Mouse (Mus musculus) forebrain, embryonic 11.5 days (tissue): Measurements from ENCODE around the gene Kdf1. TPM values are rescaled to one million over a fixed set of nuclear protein-coding genes. Genes with fewer than 3 reads are reported as not detected.
A peak's percentile ranks its signal among the peaks of the same experiment; 100 is the strongest.

Experiments used
- ATAC-seq: fragments of 200-750 bp; cut with Nextera tagmentation; replicated peaks from 2 replicates; pipeline ENCODE4 v1.8.0; 2017; ENCODE audit warnings: moderate TSS enrichment; ENCODE audit not compliant: low FRiP score
- DNase-seq: peaks from one replicate; pipeline ENCODE4 v3.0.0-alpha.2; 2017; ENCODE audit warnings: low spot score
- H3K27ac ChIP-seq: fragments of 300-500 bp; sonication (generic); 2 replicates; pipeline ENCODE4 v1.5.1; 2014; ENCODE audit warnings: low read depth, low read length
- H3K27me3 ChIP-seq: fragments of 300-500 bp; sonication (generic); 2 replicates; pipeline ENCODE4 v1.6.1; 2014; ENCODE audit warnings: mild to moderate bottlenecking, low read length, mixed read lengths; ENCODE audit not compliant: control insufficient read depth, insufficient read depth
- H3K36me3 ChIP-seq: fragments of 300-500 bp; sonication (generic); 2 replicates; pipeline ENCODE4 v1.6.1; 2014; ENCODE audit warnings: mild to moderate bottlenecking, low read length, moderate library complexity, mixed read lengths; ENCODE audit not compliant: control insufficient read depth, insufficient read depth
- H3K4me1 ChIP-seq: fragments of 300-500 bp; sonication (generic); replicated peaks from 2 replicates; pipeline ENCODE4 v1.6.1; 2014; ENCODE audit warnings: low read length, mixed read lengths; ENCODE audit not compliant: control insufficient read depth, insufficient read depth
- H3K4me2 ChIP-seq: fragments of 300-500 bp; sonication (generic); 2 replicates; pipeline ENCODE4 v1.6.1; 2014; ENCODE audit warnings: low read depth, mild to moderate bottlenecking, low read length, moderate library complexity, mixed read lengths; ENCODE audit not compliant: severe bottlenecking
- H3K4me3 ChIP-seq: fragments of 300-500 bp; sonication (generic); 2 replicates; pipeline ENCODE4 v1.5.1; 2014; ENCODE audit warnings: low read depth, low read length
- H3K9ac ChIP-seq: fragments of 300-500 bp; sonication (generic); 2 replicates; pipeline ENCODE4 v1.6.1; 2014; ENCODE audit warnings: low read length
- H3K9me3 ChIP-seq: fragments of 300-500 bp; sonication (generic); 2 replicates; pipeline ENCODE4 v1.6.1; 2016; ENCODE audit warnings: low read length, mixed read lengths; ENCODE audit not compliant: control insufficient read depth
- WGBS: fragments of 180-500 bp; shearing (Covaris S2); extraction: QIAGEN DNeasy Blood & Tissue Kit; methylation state at CpG from one replicate; pipeline ENCODE4 v1.1.7; 2014; 5-methylcytosine and 5-hydroxymethylcytosine counted together
- polyA plus RNA-seq: library from polyadenylated mRNA; unstranded; fragments of >200 nt; fragmentation: Nextera tagmentation; extraction: Ambion mirVana; gene quantifications from 2 replicates; pipeline ENCODE4 v1.2.1, GENCODE M21; 2014

The Kdf1 gene
- polyA plus RNA-seq, 1 experiment from 2014 or later = 1.1 TPM

DNA sequence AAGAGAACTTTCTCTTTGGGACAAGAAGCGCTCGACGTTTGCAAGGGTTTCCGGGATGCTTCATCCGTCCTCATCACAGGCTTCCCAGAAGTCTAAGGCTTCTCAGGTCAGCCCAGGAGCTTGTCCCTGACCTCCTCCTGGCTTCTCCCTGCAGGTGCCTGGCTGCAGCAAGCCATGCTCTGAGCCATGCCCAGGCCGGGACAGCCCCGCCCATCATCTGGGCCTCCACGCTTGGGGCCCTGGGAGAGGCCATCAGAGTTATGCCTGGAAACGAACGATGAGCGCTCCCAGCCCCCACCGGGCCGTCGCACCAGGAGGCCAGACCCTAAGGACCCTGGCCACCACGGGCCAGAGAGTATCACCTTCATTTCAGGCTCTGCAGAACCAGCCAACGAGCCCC is 9.0 kb downstream of the Kdf1 start:
- H3K27ac ChIP-seq = no peak overlapping the region
- peaks cover 10% of the 10 kb centered on the region; the same call in 1 of the 2 replicates for H3K36me3 ChIP-seq
- H3K9ac ChIP-seq = no peak overlapping the region
- DNase-seq = no peak
- H3K4me3 ChIP-seq = no peak overlapping the region
- WGBS = 78% methylated on average over 16 of the region's 16 CpGs
- H3K9me3 ChIP-seq = no peaks in the 10 kb centered on the region
- no peaks in the 10 kb centered on the region for H3K27me3 ChIP-seq
- no peak for ATAC-seq
- H3K4me2 ChIP-seq = no peak overlapping the region
- H3K4me1 ChIP-seq = no peaks in the 10 kb centered on the region

DNA sequence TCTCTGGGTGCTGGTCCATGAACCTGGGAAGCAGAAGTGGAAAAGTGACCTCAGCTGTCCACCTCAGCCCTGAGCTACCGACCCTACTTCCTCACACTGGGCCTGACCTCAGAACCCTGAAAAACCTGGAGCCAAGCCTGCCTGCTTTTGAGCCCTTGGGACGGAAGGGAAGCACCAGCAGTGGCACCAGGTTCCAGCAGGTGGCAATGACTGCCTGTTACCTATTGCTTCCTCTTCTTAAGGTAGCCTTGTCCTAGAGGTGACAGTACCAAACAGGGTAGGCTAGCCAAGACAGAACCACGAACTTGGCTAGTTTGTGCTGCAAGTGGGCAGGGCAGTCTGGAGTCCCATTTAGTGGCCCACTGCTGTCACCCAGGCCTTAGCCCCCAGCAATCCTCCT is 14.0 kb downstream of the Kdf1 start:
- Histone ChIP-seq H3K27me3 (no peaks in the 10 kb centered on the region), H3K4me1 (no peaks in the 10 kb centered on the region), H3K36me3 (peaks cover 19% of the 10 kb centered on the region; the same call in 1 of the 2 replicates), H3K9ac (no peak overlapping the region), H3K4me3 (no peak overlapping the region), H3K27ac (no peak overlapping the region), H3K9me3 (no peaks in the 10 kb centered on the region), H3K4me2 (no peak overlapping the region)
- DNase-seq = no peak
- no peak for ATAC-seq
- 88% methylated on average over 3 of the region's 3 CpGs for WGBS

DNA sequence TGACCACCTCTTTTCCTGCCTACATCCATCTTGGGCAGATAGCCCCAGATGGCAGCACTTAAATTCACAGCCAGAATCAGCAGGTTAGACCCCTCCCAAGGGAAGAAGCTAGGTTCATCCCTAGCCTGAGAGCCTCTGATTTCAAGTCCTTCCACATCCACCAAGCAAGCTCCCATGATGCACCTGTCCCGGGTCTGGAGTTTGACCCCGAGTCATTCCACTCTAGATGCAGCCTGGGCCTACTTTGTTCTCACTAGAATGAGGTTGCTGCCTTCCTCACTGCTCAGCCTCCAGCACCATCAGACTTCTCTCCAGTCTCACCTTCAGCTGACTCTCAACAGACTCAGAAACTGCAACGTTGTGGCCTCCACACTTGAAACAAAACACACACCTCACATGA is 17.3 kb downstream of the Kdf1 start:
- peaks cover 17% of the 10 kb centered on the region; the same call in 1 of the 2 replicates for H3K36me3 ChIP-seq
- no peak overlapping the region for H3K9ac ChIP-seq
- 89% methylated on average over 3 of the region's 3 CpGs for WGBS
- no peak overlapping the region for H3K27ac ChIP-seq
- no peaks in the 10 kb centered on the region for H3K27me3 ChIP-seq
- no peak overlapping the region for H3K4me3 ChIP-seq
- H3K4me1 ChIP-seq = no peaks in the 10 kb centered on the region
- ATAC-seq (no peak), DNase-seq (no peak)
- H3K4me2 ChIP-seq = no peak overlapping the region
- H3K9me3 ChIP-seq = no peaks in the 10 kb centered on the region

DNA sequence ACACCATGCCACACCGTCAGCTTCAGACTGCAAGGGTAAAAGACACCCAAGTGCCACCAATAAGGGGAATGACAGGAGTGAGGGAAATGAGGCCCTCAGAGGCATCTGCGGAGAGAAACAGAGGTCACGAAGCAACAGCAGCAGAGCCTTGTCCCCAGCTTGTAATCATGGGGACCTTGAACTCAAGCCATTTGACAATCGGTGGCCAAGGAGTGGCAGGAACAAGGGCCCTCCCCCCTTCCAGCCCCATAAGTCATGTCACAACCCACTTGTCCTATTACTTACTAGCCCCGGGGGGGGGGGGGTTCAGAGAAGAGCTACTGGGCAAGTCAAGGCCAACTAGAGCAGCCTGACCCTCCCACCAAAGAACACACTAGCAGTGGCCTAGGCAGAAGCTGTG is 17.9 kb downstream of the Kdf1 start:
- H3K9ac ChIP-seq = no peak overlapping the region
- H3K9me3 ChIP-seq = no peaks in the 10 kb centered on the region
- H3K4me2 ChIP-seq = no peak overlapping the region
- ATAC-seq (no peak), DNase-seq (no peak)
- no peaks in the 10 kb centered on the region for H3K27me3 ChIP-seq
- 93% methylated on average over 5 of the region's 5 CpGs for WGBS
- no peaks in the 10 kb centered on the region for H3K4me1 ChIP-seq
- H3K36me3 ChIP-seq = peaks cover 15% of the 10 kb centered on the region; the same call in 1 of the 2 replicates
- H3K4me3 ChIP-seq = no peak overlapping the region
- no peak overlapping the region for H3K27ac ChIP-seq

DNA sequence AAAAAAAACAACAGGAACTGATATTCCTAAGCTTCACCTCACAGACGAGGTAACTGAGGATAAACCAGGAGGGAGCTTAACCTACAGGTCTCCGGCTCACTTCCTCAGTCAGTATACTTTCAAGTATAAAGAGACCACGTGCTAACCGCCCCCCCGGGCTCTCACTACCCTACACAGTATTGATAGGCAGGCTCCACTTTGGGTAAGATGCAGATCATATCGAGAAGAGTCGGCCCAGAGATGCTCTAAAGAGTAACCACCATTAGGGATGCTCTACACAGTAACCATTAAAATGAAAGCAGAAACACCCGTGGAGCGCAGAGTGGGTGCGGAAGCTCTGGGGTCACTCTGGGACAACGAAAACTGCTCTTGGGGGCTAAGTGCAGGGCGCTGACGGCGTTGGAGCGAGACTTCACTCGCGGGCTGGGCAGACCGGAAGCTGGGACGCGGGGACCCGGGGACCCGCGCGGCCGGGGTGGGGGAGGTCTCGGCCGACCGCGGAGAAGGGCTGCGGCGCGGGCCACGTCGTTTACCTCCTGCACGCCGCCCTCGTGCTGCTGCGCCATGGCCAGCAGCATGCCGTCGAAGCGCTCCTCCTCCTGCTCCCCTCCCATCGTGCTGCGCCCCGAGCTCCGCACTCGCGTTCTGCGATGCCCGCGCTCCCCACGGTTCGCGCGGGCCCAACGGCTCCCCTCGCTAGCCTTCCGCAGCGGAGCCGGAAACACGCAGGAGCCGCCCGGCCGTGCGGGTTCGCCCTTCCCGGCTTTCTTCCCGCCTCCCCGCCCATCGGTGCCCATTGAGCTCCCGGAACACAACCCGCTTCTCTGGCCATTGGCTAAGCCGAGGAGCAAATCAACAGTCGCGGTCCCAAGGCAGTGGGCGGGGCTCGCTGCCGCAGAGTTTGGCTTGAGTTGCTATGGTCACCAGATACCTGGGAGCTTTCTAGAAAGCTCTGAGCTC is 26.8 kb downstream of the Kdf1 start, which contains the start of gene Nudc:
Gene Nudc (minus strand): TSS at position 725 of the 960 bp plus-strand sequence.
- Histone ChIP-seq H3K27ac (peak within 1 kb of the TSS; percentile 63; the same call in 1 of the 2 replicates), H3K9me3 (no peaks in the 10 kb centered on the region), H3K4me1 (peaks cover 9% of the 10 kb centered on the region), H3K4me2 (peak within 1 kb of the TSS; percentile 88), H3K27me3 (no peaks in the 10 kb centered on the region), H3K36me3 (no peaks in the 10 kb centered on the region), H3K4me3 (peak within 1 kb of the TSS; percentile 95), H3K9ac (peak within 1 kb of the TSS; percentile 89)
- ATAC-seq = peak; percentile 98
- WGBS = under 1% methylated on average over 71 of the region's 77 CpGs
- peak; percentile 97 for DNase-seq

DNA sequence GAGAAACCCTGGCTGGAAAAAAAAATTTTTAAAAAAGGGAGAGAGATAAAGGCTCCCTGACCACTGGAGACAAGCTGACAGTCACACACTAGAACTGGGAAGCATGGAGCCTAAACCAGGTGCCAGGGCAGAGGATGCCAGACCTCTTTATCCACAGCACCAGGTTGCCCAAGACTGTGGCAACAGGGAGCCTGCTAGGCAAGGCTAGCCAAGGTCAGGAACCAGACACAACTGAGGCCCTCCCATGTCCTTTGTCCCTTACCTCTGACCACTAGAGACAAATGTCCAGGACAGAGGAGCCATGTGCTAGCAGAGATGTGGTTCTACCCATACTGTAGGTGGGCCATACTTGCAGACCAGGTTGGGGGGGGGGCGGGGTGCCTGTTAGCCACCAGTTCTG is 33.3 kb downstream of the Kdf1 start:
- WGBS = 92% methylated on average over 1 of the region's 1 CpGs
- ATAC-seq (no peak), DNase-seq (no peak)
- H3K9ac ChIP-seq = no peak overlapping the region
- no peak overlapping the region for H3K27ac ChIP-seq
- no peaks in the 10 kb centered on the region for H3K4me1 ChIP-seq
- no peaks in the 10 kb centered on the region for H3K36me3 ChIP-seq
- no peaks in the 10 kb centered on the region for H3K9me3 ChIP-seq
- H3K27me3 ChIP-seq = no peaks in the 10 kb centered on the region
- no peak overlapping the region for H3K4me3 ChIP-seq
- no peak overlapping the region for H3K4me2 ChIP-seq

DNA sequence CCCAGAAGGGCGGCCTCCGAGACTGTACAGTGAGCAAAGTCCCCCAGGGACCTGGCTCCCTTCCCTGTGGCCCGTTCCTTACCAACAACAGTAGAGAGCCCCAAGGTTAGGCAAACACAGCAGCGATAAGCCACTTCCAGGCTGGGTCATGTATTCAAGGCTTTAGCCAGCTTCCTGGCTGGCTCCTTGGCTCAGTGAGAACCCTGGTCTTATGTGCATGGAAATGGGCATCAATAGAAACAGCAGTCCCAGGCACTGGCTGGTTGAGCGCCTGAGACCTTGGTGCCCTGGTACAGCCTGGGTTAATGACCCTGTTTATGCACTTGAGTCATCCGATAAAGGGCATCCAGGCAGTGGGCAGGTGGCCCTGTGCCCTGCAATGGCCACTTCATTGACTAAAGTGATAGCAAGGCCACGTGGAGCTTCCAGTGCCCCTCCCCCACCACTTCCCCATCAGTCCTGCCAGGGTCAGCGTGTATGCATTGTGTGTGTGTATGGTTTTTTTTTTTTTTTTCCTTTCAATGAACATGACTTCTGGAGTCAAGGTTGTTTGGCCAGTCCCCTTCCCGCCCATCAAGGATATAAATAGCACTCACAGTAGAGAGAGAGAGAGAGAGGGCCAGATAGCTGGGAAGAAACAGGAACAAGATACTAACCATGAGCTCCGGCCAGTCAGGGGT is 34.1 kb downstream of the Kdf1 start, which contains the start of gene Nr0b2:
Gene Nr0b2 (plus strand): TSS at position 609 of the 680 bp plus-strand sequence.
- 81% methylated on average over 10 of the region's 10 CpGs for WGBS
- Histone ChIP-seq H3K27ac (no peak within 1 kb of the TSS), H3K4me3 (no peak within 1 kb of the TSS), H3K4me1 (no peaks in the 10 kb centered on the region), H3K9ac (no peak within 1 kb of the TSS), H3K36me3 (no peaks in the 10 kb centered on the region), H3K27me3 (no peaks in the 10 kb centered on the region), H3K4me2 (no peak within 1 kb of the TSS), H3K9me3 (no peaks in the 10 kb centered on the region)
- ATAC-seq = no peak
- DNase-seq = no peak

DNA sequence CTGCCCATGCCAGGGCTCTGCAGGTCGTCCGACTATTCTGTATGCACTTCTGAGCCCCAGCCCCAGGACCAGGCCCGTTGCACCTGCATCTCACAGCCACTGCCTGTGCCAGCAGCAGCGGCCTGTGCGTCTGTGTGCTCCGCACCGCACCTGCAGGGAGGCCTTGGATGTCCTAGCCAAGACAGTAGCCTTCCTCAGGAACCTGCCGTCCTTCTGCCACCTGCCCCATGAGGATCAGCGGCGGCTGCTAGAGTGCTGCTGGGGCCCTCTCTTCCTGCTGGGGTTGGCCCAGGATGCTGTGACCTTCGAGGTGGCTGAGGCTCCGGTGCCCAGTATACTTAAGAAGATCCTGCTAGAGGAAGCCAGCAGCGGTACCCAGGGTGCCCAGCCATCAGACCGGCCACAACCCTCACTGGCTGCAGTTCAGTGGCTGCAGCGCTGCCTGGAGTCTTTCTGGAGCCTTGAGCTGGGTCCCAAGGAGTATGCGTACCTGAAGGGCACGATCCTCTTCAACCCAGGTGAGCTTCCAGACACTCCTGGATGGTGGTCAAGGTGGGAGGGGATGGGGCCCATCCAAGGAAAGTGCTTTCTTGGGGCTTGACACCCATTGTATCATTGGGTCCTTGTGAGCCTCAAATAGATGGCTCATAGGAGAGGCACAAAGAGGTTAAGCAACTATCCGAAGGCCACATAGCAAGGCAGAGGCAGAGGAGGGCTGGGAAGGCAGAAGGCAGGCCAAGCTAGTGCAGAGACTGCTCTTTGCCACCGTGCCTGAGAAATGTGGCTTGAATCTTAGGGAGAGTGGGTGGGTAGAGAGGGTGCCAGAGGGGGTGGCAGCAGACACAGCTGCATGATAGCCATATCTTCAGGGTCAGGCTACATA is 34.9 kb downstream of the Kdf1 start:
- H3K4me1 ChIP-seq = no peaks in the 10 kb centered on the region
- WGBS = 77% methylated on average over 19 of the region's 19 CpGs
- DNase-seq (no peak), ATAC-seq (no peak)
- no peaks in the 10 kb centered on the region for H3K36me3 ChIP-seq
- no peak overlapping the region for H3K9ac ChIP-seq
- H3K27me3 ChIP-seq = no peaks in the 10 kb centered on the region
- no peaks in the 10 kb centered on the region for H3K9me3 ChIP-seq
- H3K4me2 ChIP-seq = no peak overlapping the region
- no peak overlapping the region for H3K4me3 ChIP-seq
- H3K27ac ChIP-seq = no peak overlapping the region
